Mouse (Mus musculus) adipocyte (in vitro differentiated cells): Measurements from ENCODE around the gene 9130019O22Rik.
A peak's percentile ranks its signal among the peaks of the same experiment; 100 is the strongest.
"Not testable (repeated sequence)": the region's sequence is repeated elsewhere in the genome, so short reads cannot be mapped to it uniquely, and the experiment has no call there.

Source experiments
- DNase-seq: peaks from one replicate; pipeline ENCODE4 v3.0.0-alpha.2; 2016; ENCODE audit warnings: low spot score

9130019O22Rik gene

DNA sequence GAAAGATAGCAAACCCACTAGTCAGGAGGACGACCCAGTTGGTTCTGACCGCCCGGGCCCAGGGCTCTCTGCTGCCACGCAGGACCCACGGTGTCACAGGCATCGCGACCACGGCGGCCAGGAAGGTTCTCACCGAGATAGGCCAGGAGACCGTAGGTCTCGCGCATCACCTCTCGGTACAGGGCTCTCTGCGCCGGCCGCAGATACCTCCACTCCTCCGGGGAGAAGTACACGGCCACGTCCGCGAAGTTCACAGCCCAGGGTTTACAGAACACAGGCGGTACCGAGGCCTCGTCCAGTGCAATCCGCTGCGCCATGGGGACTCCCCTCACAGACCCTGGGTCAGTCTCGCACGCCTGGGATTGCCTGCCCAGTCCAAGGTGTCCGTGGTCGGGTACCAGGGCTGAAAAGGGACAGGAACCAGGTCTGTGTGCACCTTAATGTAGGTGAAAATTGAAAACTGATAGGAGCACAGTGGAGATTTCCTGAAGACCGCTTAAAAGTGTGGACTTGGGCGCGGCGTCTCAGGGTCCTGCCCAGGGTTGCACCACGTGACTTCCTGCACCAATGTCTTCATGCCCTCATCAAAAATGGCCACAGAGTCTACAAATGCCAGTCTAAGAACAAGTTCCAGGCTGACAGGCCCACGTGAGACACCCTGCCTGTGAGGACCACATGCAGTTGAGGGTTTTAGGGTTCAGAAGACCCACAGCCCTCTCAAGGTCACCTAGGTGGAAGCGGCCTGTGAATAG lies at the start of gene 9130019O22Rik:
Gene 9130019O22Rik, minus strand, starts transcription at position 526 of the 752 bp plus-strand sequence.
- no peak for DNase-seq

- no peak for DNase-seq
Measured at GRCm38 (mm10) chr7:127435206-127435605, 48.2 kb upstream of the 9130019O22Rik start.

DNA sequence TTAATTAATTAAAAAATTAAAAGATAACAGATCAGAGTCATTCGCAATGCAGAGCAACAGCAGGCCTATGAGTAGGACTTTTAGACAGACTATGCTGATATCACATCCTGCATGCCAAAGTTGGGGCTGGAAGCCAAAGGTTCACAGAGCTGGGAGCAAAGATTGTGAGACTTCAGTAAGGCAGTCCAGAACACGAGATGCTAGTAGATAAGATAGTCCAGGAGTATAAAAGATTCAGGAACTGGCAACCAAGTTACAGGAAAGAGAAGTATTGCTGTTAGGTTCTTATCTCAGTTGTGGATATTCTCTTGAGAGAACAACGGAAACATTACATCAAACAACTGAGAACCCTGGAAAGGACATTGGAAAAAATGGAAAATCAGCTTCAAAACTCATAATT lies 39.4 kb upstream of the 9130019O22Rik start:
- DNase-seq = no peak

GRCm38 (mm10) chr7:127425911-127426310 lies 38.9 kb upstream of the 9130019O22Rik start:
- DNase-seq = no peak

DNA sequence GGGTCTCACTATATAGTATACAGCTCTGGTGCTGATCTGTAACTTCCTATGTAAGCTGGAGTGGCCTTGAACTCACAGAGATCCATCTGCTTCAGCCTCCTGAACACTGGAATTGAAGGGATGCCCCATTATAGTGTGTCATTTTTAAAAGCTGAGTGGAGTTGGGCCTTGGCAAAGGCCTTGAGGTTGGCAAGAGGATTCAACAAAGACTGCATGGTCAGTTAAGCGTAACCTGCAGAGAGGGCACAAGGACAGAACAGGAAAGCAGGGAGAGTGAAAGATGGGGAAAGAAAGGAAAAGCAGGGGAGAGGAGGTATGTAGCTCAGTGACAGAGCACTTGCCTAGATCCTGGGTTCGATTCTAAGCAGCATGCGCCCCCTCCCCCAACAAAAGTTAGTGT lies 38.3 kb upstream of the 9130019O22Rik start:
- DNase-seq = no peak

DNA sequence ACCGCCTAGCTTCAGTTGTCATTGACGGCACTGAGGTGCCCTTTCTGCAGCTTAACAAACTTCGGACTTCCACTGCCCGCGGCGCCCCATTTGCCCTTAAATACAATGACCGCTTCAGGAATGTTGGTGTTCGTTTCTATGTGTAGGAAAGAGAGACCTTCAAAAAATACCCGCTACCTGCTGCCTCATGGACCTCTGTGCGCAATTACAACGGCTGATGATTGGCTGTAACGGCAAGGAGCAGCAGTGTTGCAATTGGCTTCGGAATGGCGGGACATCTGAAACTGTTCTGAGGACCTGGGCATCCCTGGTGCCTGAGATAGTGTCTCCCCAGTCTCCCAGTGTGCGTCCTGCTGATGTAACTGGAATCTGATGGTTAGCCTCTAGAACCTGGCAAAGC lies 35.3 kb upstream of the 9130019O22Rik start:
- no peak for DNase-seq

DNA sequence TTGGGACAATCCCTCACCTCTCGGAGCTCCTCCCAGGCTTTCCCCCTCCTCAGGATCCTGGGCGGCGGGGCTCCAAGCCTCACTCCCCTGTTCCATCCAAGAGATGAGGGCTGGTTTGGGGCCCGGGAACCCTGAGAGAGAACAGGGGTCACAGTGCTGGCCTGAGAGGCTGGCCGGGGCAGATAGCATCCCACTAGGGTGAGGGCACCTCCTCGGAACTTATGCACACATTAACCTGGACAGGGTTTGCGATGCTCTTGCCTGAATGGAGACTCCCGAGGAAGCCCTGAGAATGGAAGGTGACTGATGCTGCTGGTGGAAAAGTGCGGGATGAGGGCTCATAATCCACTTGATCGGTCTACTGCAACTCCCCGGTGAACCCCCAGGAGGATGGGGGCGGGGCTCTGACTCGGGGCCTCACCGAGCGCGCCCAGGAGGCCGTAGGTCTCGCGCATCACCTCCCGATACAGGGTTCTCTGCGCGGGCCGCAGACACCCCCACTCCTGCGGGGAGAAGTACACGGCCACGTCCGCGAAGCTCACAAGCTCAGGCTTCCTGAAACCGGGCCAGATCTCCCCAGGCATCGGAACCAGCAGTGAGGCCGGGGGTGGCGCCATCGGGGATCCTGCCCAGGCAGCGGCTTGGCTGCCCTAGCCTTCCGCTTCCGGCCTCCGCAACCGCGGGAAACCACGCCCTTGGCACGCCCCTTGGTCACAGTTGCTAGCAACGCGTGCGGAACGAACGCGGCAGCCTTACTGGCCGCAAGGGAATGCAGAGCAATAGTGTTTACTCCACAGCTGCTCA lies 34.6 kb upstream of the 9130019O22Rik start, which contains the start of gene Zfp688:
Gene Zfp688, minus strand, starts transcription at position 681 of the 804 bp plus-strand sequence.
- DNase-seq = peak; percentile 84

DNA sequence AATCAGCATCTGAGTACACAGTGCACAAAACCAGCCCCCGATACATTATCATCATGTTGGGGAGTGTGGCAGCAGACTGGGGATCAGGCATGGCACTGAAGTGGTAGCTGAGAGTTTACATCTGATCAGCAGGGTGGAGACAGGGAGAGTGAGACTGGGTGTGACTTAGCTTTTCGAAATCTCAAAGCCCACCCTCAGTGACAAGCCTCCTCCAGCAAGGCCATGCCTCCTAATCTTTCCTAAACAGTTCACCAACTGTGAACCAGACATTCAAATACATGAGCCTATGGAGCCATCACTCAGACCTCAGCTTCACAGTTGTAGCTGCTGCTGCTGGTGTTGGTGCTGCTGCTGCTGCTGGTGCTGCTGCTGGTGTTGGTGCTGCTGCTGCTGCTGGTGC lies 24.5 kb upstream of the 9130019O22Rik start:
- DNase-seq = no peak

DNA sequence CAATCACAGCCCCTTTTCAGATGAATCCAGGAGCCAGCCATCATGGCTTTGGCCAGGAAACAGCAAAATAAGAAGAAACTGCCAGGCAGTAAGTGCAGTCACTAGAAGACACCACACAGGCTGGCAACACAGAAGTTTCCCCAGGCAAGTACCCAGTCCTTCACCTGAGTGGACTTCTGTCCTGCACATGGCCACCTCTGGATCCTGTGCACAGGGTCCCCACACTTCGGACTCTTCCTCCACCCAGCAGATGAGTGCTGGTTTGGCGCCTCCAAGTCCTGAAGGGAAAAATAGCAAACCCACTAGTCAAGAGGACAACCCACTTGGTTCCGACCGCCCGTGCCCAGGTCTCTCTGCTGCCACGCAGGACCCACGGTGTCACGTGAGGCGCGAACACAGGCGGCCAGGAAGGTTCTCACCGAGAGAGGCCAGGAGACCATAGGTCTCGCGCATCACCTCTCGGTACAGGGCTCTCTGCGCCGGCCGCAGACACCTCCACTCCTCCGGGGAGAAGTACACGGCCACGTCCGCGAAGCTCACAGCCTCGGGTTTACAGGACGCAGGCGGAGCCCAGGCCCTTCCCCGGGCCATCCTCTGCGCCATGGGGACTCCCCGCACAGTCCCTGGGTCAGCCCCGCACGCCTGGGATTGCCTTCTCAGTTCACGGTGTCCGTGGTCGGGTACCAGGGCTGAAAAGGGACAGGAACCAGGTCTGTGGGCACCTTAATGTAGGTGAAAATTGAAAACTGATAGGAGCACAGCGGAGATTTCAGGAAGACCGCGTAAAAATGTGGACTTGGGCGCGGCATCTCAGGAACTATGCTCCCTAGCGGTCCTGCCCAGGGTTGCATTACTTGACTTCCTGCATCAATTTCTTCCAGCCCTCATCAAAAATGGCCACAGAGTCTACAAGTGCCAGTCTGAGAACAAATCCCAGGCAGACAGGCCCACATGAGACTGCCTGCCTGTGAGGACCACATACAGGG lies 19.3 kb upstream of the 9130019O22Rik start, which contains the start of gene Zfp764:
Gene Zfp764, minus strand, starts transcription at position 821 of the 986 bp plus-strand sequence.
- peak; percentile 79 for DNase-seq

DNA sequence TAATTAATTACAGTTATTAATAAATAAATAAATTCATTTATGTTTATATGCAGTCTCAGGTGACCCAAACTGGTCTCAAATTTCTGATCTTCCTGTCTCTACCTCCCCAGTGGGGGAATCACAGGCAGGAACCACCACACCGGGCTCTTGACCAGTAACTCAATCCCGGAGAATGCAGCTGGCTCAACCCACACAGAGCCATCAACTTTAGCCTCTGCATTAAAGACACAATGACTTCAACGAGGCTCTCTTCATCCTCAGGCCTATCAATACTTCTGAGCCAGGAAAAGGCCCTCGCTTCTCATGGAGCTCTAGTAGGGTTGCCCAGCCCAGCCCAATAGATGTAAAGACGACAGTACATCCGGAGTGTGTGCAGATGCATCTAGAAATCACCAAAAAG lies 17.1 kb upstream of the 9130019O22Rik start:
- DNase-seq = not testable (repeated sequence)

GRCm38 (mm10) chr7:127402980-127403379 lies 16.0 kb upstream of the 9130019O22Rik start:
- no peak for DNase-seq

GRCm38 (mm10) chr7:127400355-127400754 lies 13.4 kb upstream of the 9130019O22Rik start:
- DNase-seq = no peak

DNA sequence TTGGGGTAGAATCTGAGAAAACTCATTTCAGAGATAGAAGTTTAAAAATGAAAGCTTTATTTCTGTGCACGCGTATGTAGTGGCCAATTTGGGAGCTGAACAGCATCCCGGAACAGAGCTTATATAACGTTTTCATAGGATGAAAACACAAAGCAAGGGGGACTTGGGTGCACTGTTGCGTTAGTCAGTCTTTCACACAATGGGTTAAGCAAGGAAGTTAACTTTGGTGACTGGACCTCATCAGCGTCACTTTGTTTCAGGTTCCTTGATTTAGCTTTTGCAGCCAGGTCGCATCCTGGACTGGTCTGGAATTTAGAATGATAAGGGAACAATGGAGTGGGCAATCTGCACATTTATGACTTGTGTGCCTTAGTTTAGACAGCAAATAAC lies 7.0 kb upstream of the 9130019O22Rik start:
- DNase-seq = no peak

DNA sequence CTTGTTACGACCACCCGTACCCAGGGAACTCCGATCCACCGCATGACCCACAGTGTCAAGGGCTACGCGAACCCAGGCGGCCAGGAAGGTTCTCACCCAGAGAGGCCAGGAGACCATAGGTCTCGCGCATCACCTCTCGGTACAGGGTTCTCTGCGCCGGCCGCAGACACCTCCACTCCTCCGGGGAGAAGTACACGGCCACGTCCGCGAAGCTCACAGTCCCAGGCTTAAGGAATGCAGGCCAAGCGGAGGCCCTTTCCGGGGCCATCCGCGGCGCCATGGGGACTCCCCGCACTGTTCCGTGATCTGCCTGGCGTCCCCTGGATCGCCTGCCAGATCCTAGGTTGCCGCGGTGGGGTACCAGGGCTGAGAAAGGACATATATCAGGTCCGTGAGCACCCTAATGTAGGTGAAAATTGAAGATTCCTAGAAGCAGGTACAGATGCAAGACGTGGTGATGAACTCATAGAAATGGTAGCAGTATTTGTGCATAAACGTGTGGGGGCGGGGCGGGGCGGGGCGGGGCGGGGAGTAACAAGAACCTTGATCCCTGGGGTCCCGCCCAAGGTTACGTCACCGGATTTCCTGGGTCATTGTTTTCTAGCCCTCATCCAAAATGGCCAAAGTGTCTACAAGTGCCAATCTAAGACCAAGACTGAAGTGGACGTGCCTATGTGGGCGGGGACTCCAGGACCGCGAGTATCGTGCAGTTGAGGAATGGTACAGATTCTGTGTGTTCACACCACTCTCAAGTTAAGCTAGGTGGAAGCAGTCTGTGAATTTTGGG lies 6.4 kb upstream of the 9130019O22Rik start, which contains the start of gene E430018J23Rik:
Gene E430018J23Rik, minus strand, starts transcription at position 473 of the 787 bp plus-strand sequence.
- DNase-seq = peak; percentile 98

DNA sequence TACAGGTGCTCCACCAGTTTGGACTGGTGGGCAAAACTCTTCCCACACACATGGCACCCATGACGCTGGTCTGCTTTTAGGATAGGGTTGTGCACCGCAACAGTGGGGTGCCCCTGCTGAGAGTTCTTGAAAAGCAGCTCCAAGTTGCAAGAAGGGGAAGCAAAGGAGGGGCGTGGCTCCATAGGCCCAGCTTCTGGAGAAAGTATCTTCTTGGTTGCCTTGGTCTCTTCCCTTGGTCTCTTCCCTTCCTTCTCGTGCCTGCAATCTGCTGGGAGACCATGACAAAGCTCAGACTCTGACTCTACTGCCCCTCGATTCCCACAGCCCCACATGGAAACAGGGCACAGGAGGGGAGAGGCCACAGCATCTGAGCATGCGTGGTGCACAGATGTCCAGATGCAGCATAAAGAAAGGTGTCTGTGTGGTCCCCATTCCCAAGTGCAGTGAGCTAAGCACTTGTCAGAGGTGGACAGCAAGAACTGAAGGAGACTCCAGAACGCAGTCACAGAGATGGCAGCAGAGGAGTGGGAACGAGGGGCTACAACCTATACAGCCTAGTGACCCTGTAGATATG lies 5.4 kb upstream of the 9130019O22Rik start:
- DNase-seq = no peak

DNA sequence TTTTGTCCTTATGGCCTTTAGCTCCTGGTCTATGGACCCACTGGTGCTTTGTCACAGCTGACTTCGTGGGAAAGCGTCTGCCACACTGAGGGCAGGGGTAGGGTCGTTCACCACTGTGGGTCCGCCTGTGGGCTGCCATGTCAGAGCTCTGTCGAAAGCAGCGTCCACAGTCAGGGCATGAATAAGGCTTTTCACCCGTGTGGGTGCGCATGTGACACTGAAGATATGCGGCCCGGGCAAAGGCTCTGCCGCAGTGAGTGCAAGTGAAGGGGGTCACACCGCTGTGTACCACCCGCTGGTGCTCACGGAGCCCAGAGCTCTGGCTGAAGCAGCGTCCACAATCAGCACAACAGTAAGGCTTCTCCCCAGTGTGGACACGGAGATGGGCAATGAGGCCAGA lies 4.6 kb upstream of the 9130019O22Rik start:
- DNase-seq = no peak

DNA sequence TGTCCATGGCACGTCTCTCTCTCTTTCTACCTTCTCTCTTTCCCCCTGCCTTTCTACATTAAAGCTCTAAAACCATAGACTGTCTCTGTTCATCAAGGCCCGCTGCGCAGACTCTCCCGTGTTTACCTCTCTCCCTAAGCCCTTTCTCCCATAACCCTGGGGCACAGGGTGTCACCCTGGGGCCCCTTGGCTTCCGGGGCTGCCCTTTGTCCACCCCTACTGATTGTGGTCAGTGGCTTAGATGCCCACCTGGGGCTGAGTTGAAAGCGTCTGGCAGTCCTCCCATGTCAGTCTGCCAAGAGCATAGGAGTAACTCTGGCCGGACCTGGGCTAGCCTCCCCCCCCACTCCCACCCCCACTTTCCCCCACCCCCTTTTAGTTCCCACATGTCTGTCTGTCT lies 3.3 kb upstream of the 9130019O22Rik start:
- no peak for DNase-seq

DNA sequence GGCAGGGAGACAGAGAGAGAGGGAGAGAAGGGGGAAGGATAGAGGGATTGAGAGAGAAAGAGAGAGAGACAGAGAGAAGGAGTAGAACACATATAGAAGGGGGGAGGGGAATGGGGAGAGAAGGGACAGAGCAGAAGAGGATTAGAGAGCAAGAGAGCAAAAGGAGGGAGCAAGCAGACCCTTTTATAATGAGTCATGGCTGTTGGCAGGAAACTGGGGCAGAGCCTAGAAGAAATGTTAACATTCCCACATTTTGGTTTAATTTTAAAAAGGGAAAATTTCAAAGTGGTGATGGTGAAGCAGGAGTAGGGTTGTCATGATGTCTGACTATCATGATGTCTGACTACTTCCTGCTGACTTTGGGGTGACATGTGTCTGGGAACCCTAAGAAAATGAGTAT lies 1.2 kb upstream of the 9130019O22Rik start:
- not testable (repeated sequence) for DNase-seq

DNA sequence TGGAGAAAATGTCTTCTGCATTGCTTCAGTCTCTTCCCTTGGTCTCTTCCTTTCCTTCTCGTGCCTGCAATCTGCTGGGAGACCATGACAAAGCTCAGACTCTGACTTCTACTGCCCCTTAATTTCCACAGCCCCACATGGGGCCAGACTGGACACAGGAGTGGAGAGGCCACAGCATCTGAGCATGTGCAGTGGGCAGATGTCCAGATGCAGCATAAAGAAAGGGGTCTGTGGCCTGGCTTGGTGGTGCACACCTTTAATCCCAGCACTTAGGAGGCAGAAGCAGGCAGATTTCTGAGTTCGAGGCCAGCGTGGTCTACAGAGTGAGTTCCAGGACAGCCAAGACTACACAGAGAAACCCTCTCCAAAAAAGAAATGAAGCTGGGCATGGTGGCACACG lies 1.4 kb downstream of the 9130019O22Rik start:
- DNase-seq = not testable (repeated sequence)

DNA sequence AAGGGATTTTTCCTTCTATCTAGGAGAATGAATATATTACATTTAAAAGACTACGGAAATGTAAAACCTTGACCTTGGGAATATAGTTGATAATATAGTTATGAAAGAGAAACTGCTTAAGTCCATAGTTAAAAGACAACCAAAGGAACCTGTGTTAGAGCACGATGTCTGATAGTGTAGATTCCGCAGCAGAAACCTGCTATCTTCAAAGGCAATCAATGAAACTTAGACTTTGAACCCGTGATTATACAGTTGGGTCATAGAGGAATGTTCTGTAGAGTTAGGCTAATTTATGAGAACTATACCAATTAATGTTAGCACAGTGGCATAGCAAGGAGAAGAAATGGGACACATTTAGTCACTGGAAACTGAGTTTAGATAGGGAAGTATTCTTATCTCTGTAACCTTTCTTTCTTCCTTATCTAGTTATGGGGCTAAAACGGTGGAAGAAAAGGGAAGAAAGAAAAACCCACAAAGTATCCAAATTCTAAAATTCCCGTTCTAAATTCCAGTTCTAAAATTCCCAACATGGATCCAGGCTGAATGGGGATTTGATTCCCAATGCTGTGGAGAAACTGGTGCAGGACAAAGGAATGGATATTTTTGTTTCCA lies 8.6 kb downstream of the 9130019O22Rik start:
- DNase-seq = no peak
